Mouse (Mus musculus) myocyte (in vitro differentiated cells): ENCODE results near the gene Ndufa4l2. TPM values are rescaled to one million over a fixed set of nuclear protein-coding genes. Genes with fewer than 3 reads are reported as not detected.

ENCODE experiments used
- H3K27me3 ChIP-seq: one replicate; pipeline ENCODE4 v1.6.1; 2011; ENCODE audit not compliant: control insufficient read depth, insufficient read depth, insufficient read length
- H3K36me3 ChIP-seq: one replicate; pipeline ENCODE4 v1.6.1; 2011; ENCODE audit not compliant: control insufficient read depth, insufficient read depth
- H3K4me2 ChIP-seq: one replicate; pipeline ENCODE4 v1.6.1; 2011; ENCODE audit warnings: low read depth, control low read depth
- H3K4me3 ChIP-seq: one replicate; pipeline ENCODE4 v1.5.1; 2011; ENCODE audit warnings: mild to moderate bottlenecking, control low read depth, moderate library complexity
- H3K79me2 ChIP-seq: one replicate; pipeline ENCODE4 v1.6.1; 2011; ENCODE audit not compliant: control insufficient read depth, insufficient read depth
- H3ac ChIP-seq: one replicate; pipeline ENCODE4 v1.6.1; 2011; ENCODE audit not compliant: control insufficient read depth, insufficient read length
- CEBPB ChIP-seq: IDR thresholded peaks from 2 replicates; pipeline ENCODE4 v1.6.1; 2011; ENCODE audit warnings: mild to moderate bottlenecking, moderate library complexity; ENCODE audit not compliant: poor library complexity, insufficient read depth, severe bottlenecking
- E2F4 ChIP-seq: IDR thresholded peaks from one replicate; pipeline ENCODE4 v1.6.1; 2011; ENCODE audit warnings: mild to moderate bottlenecking, control low read depth, moderate library complexity; ENCODE audit not compliant: insufficient read depth
- MAX ChIP-seq: IDR thresholded peaks from one replicate; pipeline ENCODE4 v1.6.1; 2011; ENCODE audit warnings: low read depth, mild to moderate bottlenecking, control low read depth
- MYOD1 ChIP-seq, 3 experiments: IDR thresholded peaks; one replicate each; pipeline ENCODE4 v1.6.1; 2011; ENCODE audit warnings: control low read depth in 2 of 3, low read depth in 2 of 3, mild to moderate bottlenecking in 2 of 3, moderate library complexity in 1 of 3; ENCODE audit not compliant: insufficient read length in 2 of 3, control insufficient read depth in 1 of 3
- MYOG ChIP-seq, 3 experiments: IDR thresholded peaks; one replicate each; pipeline ENCODE4 v1.6.1; 2011; ENCODE audit warnings: control low read depth in 2 of 3, low read depth in 2 of 3, mild to moderate bottlenecking in 2 of 3; ENCODE audit not compliant: insufficient read length in 2 of 3, control insufficient read depth in 1 of 3, insufficient read depth in 1 of 3
- POLR2A ChIP-seq: IDR thresholded peaks from one replicate; pipeline ENCODE4 v1.6.1; 2011; ENCODE audit warnings: low read depth, mild to moderate bottlenecking, control low read depth, moderate library complexity; ENCODE audit not compliant: insufficient read length
- POLR2AphosphoS2 ChIP-seq: IDR thresholded peaks from one replicate; pipeline ENCODE4 v1.6.1; 2011; ENCODE audit warnings: low read depth, control low read depth; ENCODE audit not compliant: insufficient read length
- REST ChIP-seq: IDR thresholded peaks from one replicate; pipeline ENCODE4 v1.6.1; 2011; ENCODE audit warnings: mild to moderate bottlenecking, control low read depth, moderate library complexity; ENCODE audit not compliant: insufficient read depth, insufficient read length
- SRF ChIP-seq: IDR thresholded peaks from one replicate; pipeline ENCODE4 v1.6.1; 2011; ENCODE audit warnings: low read depth; ENCODE audit not compliant: control insufficient read depth, insufficient read length
- TCF12 ChIP-seq: IDR thresholded peaks from one replicate; pipeline ENCODE4 v1.6.1; 2011; ENCODE audit warnings: mild to moderate bottlenecking, control low read depth; ENCODE audit not compliant: poor library complexity, insufficient read depth, severe bottlenecking
- TCF3 ChIP-seq: IDR thresholded peaks from one replicate; pipeline ENCODE4 v1.6.1; 2011; ENCODE audit warnings: low read depth, control low read depth; ENCODE audit not compliant: insufficient read length
- USF1 ChIP-seq: IDR thresholded peaks from one replicate; pipeline ENCODE4 v1.6.1; 2011; ENCODE audit warnings: low read depth, mild to moderate bottlenecking, control low read depth, moderate library complexity
- polyA plus RNA-seq: library from polyadenylated mRNA; unstranded; fragments of >200 nt; fragmentation: generic; extraction: Trizol; gene quantifications from one replicate; pipeline ENCODE4 v1.2.1, GENCODE M21; 2012; ENCODE audit warnings: missing spikeins

Ndufa4l2 gene
- polyA plus RNA-seq, 1 experiment = 2.9 TPM

GRCm38 (mm10) chr10:127555703-127556102 lies 40.9 kb downstream of the Ndufa4l2 start:
- TF ChIP-seq POLR2AphosphoS2 (peak; percentile 24), SRF (no peak), TCF3 (no peak)
- Histone ChIP-seq H3K4me3 (no peak overlapping the region), H3K79me2 (no peaks in the 10 kb centered on the region)

GRCm38 (mm10) chr10:127557397-127557796 lies 42.6 kb downstream of the Ndufa4l2 start:
- Histone ChIP-seq H3K79me2 (no peaks in the 10 kb centered on the region), H3ac (no peak overlapping the region), H3K4me2 (no peak overlapping the region), H3K27me3 (no peaks in the 10 kb centered on the region), H3K4me3 (no peak overlapping the region), H3K36me3 (peaks cover 44% of the 10 kb centered on the region)
- TF ChIP-seq POLR2AphosphoS2 (peak; percentile 21), REST (no peak)

More at GRCm38 (mm10) chr10:127555703-127556102, 40.9 kb downstream of the Ndufa4l2 start:
- Histone ChIP-seq H3K36me3 (peaks cover 28% of the 10 kb centered on the region), H3K27me3 (no peaks in the 10 kb centered on the region), H3ac (no peak overlapping the region), H3K4me2 (no peak overlapping the region)

DNA sequence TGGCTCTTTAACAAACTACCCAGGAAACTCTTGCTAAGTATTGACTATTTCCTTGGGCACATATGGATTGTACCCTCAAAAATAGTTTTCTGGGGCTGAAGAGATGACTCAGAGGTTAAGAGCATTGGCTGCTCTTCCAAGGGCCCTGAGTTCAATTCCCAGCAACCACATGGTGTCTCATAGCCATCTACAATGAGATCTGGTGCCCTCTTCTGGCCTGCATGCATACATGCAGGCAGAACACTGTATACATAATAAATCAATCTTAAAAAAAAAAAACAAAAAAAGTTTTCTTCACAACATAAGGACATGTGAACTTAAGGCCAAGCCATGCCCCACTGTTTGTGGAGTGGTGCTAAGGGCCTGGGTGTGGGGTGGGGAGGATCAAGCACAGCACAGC lies 46.4 kb downstream of the Ndufa4l2 start:
- Histone ChIP-seq H3K79me2 (no peaks in the 10 kb centered on the region), H3K36me3 (peaks cover 40% of the 10 kb centered on the region), H3K4me3 (no peak overlapping the region), H3ac (no peak overlapping the region), H3K27me3 (no peaks in the 10 kb centered on the region), H3K4me2 (no peak overlapping the region)
- TF ChIP-seq TCF12 = no peak
- no peak for TF ChIP-seq REST
- no peak for TF ChIP-seq USF1
- no peak for TF ChIP-seq TCF3
- no peak for TF ChIP-seq MYOG (IDR thresholded peaks at IDR 0.05; ENCODE audit: control insufficient read depth in 1 of 3, insufficient read depth in 1 of 3, insufficient read length in 2 of 3, low read depth in 2 of 3)
- TF ChIP-seq SRF = no peak
- no peak for TF ChIP-seq MAX
- TF ChIP-seq E2F4 = no peak
- TF ChIP-seq MYOD1 (IDR thresholded peaks at IDR 0.05; ENCODE audit: control insufficient read depth in 1 of 3, insufficient read length in 2 of 3, low read depth in 2 of 3) = no peak
- no peak for TF ChIP-seq CEBPB
- no peak for TF ChIP-seq POLR2AphosphoS2
- no peak for TF ChIP-seq POLR2A

DNA sequence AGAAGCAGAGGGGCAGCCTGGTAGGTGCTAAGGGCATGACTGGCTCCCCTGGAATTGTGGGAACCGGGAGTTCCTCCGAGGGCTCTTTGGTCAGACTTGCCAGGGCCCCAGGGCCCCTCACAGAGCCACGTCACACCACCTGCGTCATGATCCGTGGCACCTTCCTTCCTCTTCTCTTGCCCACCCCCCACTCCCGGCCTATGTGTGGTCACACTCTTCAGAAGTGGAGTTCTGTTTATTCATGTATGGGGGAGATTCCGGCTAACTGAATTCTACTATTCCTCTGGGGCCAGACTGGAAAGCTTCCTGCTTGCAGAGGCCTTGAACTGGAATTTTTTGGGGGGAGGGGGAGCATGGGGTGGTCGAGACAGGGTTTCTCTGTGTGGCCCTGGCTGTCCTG lies 49.1 kb downstream of the Ndufa4l2 start:
- no peaks in the 10 kb centered on the region for H3K27me3 ChIP-seq
- H3K79me2 ChIP-seq = no peaks in the 10 kb centered on the region
- H3K4me3 ChIP-seq = no peak overlapping the region
- H3K4me2 ChIP-seq = no peak overlapping the region
- H3K36me3 ChIP-seq = peaks cover 42% of the 10 kb centered on the region
- TF ChIP-seq USF1 (no peak), TCF12 (no peak), REST (no peak)
- H3ac ChIP-seq = no peak overlapping the region

- H3K27me3 ChIP-seq = no peaks in the 10 kb centered on the region
- H3K4me3 ChIP-seq = no peak overlapping the region
- no peaks in the 10 kb centered on the region for H3K79me2 ChIP-seq
- no peak overlapping the region for H3K4me2 ChIP-seq
- TF ChIP-seq SRF (no peak), POLR2AphosphoS2 (no peak), MYOG (IDR thresholded peaks at IDR 0.05; ENCODE audit: control insufficient read depth in 1 of 3, insufficient read depth in 1 of 3, insufficient read length in 2 of 3, low read depth in 2 of 3) (no peak), TCF12 (no peak), TCF3 (no peak), MAX (no peak), REST (no peak), E2F4 (no peak), MYOD1 (IDR thresholded peaks at IDR 0.05; ENCODE audit: control insufficient read depth in 1 of 3, insufficient read length in 2 of 3, low read depth in 2 of 3) (no peak), CEBPB (no peak), USF1 (no peak), POLR2A (no peak)
- H3ac ChIP-seq = no peak overlapping the region
- peaks cover 46% of the 10 kb centered on the region for H3K36me3 ChIP-seq
These were observed 49.5 kb downstream of the Ndufa4l2 start for GRCm38 (mm10) chr10:127564301-127564700.

Other genes starting within 250 kb of the Ndufa4l2 start
- 250 TPM for gene Dctn2, start 248.6 kb upstream of the Ndufa4l2 start, polyA plus RNA-seq
- 24.7 TPM for gene Mbd6, start 225.9 kb upstream of the Ndufa4l2 start, polyA plus RNA-seq
- gene Mars, start 203.2 kb upstream of the Ndufa4l2 start, polyA plus RNA-seq = 280 TPM
- gene Arhgap9, start 193.0 kb upstream of the Ndufa4l2 start, polyA plus RNA-seq = 0.77 TPM
- gene Gli1, start 173.0 kb upstream of the Ndufa4l2 start, polyA plus RNA-seq = 1.00 TPM
- gene Inhbe, start 160.6 kb upstream of the Ndufa4l2 start, polyA plus RNA-seq = 0.10 TPM
- not detected for gene Inhbc, start 144.5 kb upstream of the Ndufa4l2 start, polyA plus RNA-seq
- 63.4 TPM for gene R3hdm2, start 134.6 kb upstream of the Ndufa4l2 start, polyA plus RNA-seq
- gene Stac3, start 13.3 kb upstream of the Ndufa4l2 start, polyA plus RNA-seq = 125 TPM
- gene Shmt2, start 7.5 kb downstream of the Ndufa4l2 start, polyA plus RNA-seq = 535 TPM
- 3.9 TPM for gene Nxph4, start 19.6 kb downstream of the Ndufa4l2 start, polyA plus RNA-seq
- gene Lrp1, start 106.2 kb downstream of the Ndufa4l2 start, polyA plus RNA-seq = 244 TPM
- gene Stat6, start 128.0 kb downstream of the Ndufa4l2 start, polyA plus RNA-seq = 0.26 TPM
- 5.6 TPM for gene Nemp1, start 151.9 kb downstream of the Ndufa4l2 start, polyA plus RNA-seq
- 68.7 TPM for gene Nab2, start 153.6 kb downstream of the Ndufa4l2 start, polyA plus RNA-seq
- 0.35 TPM for gene Myo1a, start 190.2 kb downstream of the Ndufa4l2 start, polyA plus RNA-seq
- 0.18 TPM for gene Tac2, start 209.5 kb downstream of the Ndufa4l2 start, polyA plus RNA-seq
- 3.2 TPM for gene Zbtb39, start 224.6 kb downstream of the Ndufa4l2 start, polyA plus RNA-seq
- gene Gpr182, start 236.8 kb downstream of the Ndufa4l2 start, polyA plus RNA-seq = 0.11 TPM
- gene Rdh1, start 244.8 kb downstream of the Ndufa4l2 start, polyA plus RNA-seq = 0.01 TPM
- 0.13 TPM for gene Rdh16f1, start 244.8 kb downstream of the Ndufa4l2 start, polyA plus RNA-seq